Mouse (Mus musculus): ENCODE data around the gene Capza2.

Gene Capza2

GRCm38 (mm10) chr6:17705973-17706372, 69.9 kb downstream of the Capza2 start:
- no peak for DNase-seq (ENCODE audit: low read depth, low spot score)
